Mouse (Mus musculus) embryonic fibroblast, embryonic 13.5 days (primary cell): ENCODE data around the gene Urb1. TPM values are rescaled to one million over a fixed set of nuclear protein-coding genes. Genes with fewer than 3 reads are reported as not detected.

Source experiments
- H3K27ac ChIP-seq: 2 replicates; pipeline ENCODE4 v1.5.1; 2012; ENCODE audit warnings: low read length, control low read depth, inconsistent platforms; ENCODE audit not compliant: insufficient read depth
- H3K4me1 ChIP-seq: 2 replicates; pipeline ENCODE4 v1.6.1; 2011; ENCODE audit warnings: low read length; ENCODE audit not compliant: control insufficient read depth, insufficient read depth
- H3K4me3 ChIP-seq: 2 replicates; pipeline ENCODE4 v1.5.1; 2011; ENCODE audit warnings: mild to moderate bottlenecking, control low read depth, low read length; ENCODE audit not compliant: insufficient read depth
- CTCF ChIP-seq: IDR thresholded peaks from 2 replicates; pipeline ENCODE4 v1.5.1; 2011; ENCODE audit warnings: mild to moderate bottlenecking, control low read depth, low read length, moderate library complexity, borderline replicate concordance; ENCODE audit not compliant: insufficient read depth
- POLR2A ChIP-seq: IDR thresholded peaks from 2 replicates; pipeline ENCODE4 v1.6.1; 2011; ENCODE audit warnings: low read depth, mild to moderate bottlenecking, control low read depth, low read length, moderate library complexity
- polyA plus RNA-seq: library from polyadenylated mRNA; stranded (reverse); fragments of >200 nt; gene quantifications from 2 replicates; pipeline ENCODE4 v1.2.4, GENCODE M21; 2011; ENCODE audit warnings: low read depth; ENCODE audit not compliant: missing spikeins, insufficient read length

The Urb1 gene
- polyA plus RNA-seq, 1 experiment, result 6.2 TPM

GRCm38 (mm10) chr16:90704161-90704825 is 105.9 kb downstream of the Urb1 start:
- H3K27ac ChIP-seq, result no peak overlapping the region
- peaks cover 7% of the 10 kb centered on the region; the same call in 1 of the 2 replicates for H3K4me1 ChIP-seq
- TF ChIP-seq POLR2A (no peak), CTCF (no peak)
- no peak overlapping the region for H3K4me3 ChIP-seq

- TF ChIP-seq POLR2A (no peak), CTCF (no peak)
- Histone ChIP-seq H3K4me1 (peaks cover 7% of the 10 kb centered on the region; the same call in 1 of the 2 replicates), H3K4me3 (no peak overlapping the region), H3K27ac (no peak overlapping the region)
Measured at GRCm38 (mm10) chr16:90703646-90704045, 106.6 kb downstream of the Urb1 start.

GRCm38 (mm10) chr16:90701541-90701940 is 108.7 kb downstream of the Urb1 start:
- Histone ChIP-seq H3K4me1 (peaks cover 7% of the 10 kb centered on the region; the same call in 1 of the 2 replicates), H3K4me3 (no peak overlapping the region), H3K27ac (no peak overlapping the region)
- TF ChIP-seq POLR2A (no peak), CTCF (no peak)

Other genes starting within 250 kb of the Urb1 start
- gene Mis18a, start 83.0 kb downstream of the Urb1 start, polyA plus RNA-seq, result 16.7 and 17.5 TPM in 2 replicates
- gene Mrap, start 72.2 kb downstream of the Urb1 start, polyA plus RNA-seq, result not detected in 2 replicates
- gene Eva1c, start 16.3 kb upstream of the Urb1 start, polyA plus RNA-seq, result 1.7 and 2.0 TPM in 2 replicates
- 15.0 and 28.2 TPM in 2 replicates for gene Cfap298, start 124.7 kb upstream of the Urb1 start, polyA plus RNA-seq
- 20.0 and 22.7 TPM in 2 replicates for gene Synj1, start 200.9 kb upstream of the Urb1 start, polyA plus RNA-seq
- 60.7 and 90.4 TPM in 2 replicates for gene Paxbp1, start 234.1 kb upstream of the Urb1 start, polyA plus RNA-seq